Mouse (Mus musculus) left cerebral cortex, postnatal 14 days (tissue): ENCODE measurements around the gene Sncb. TPM values are rescaled to one million over a fixed set of nuclear protein-coding genes. Genes with fewer than 3 reads are reported as not detected.

ENCODE experiments used
- DNase-seq, 2 experiments: peaks; one replicate each; pipeline ENCODE4 v3.0.0; 2021 to 2022; ENCODE audit warnings: low spot score in 2 of 2, mixed read lengths in 1 of 2
- intact Hi-C: fragments of 180-260 bp; cut with DNase I; formaldehyde crosslinking; loops from one replicate; pipeline ENCODE4 v1.15.1; 2025
- total RNA-seq, 2 experiments: library from RNA; stranded (reverse); gene quantifications; 2 replicates each; pipeline ENCODE4 v1.2.3; 2021

The Sncb gene
- total RNA-seq, 2 experiments from 2014 or later = 873 to 922 TPM

DNA sequence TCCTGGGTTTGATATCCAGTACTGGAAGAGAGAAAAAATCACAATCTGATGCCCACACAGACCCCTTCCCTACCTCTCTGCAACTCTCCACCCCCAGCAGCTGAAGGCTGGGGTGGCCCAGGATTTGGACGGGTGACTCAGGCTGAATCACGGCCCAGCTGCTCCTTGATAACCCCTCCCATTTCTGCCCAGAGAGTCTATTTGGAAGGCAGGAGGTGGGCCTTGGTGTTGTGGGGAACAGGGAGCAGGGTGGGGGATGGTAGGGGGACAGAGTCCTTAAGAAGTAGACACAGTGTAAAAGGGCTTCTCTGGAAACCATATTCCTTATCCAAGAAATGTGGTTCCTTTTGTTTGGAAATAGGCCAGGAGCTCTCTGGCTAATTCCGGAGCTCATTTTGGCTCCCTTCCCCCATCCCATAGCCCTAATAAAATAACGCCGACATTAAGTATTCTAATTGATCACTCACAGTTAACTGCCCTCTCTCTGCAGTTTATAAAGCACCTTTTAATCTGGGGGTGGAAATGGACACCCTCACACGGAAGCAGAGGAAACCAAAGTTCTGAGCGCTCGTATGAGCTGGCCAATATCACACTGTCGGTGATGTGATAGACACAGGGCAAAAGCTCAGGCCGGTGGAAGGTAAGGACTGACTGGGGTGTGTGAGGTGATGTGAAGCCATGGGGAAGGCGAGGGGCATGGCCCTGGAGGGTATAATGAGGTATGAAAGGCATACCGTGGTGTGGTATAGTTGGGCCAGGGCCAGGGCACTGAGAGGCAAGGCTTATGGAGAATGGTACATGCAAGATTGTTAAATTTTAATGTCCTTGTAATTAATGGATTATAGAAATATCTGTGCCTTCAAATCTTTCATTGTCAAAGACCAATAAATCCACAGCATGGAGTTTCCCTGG lies 12.0 kb downstream of the Sncb start:
- peak in 1 of 2 experiments; percentile 35 for DNase-seq
- intact Hi-C loops = no loop called here

DNA sequence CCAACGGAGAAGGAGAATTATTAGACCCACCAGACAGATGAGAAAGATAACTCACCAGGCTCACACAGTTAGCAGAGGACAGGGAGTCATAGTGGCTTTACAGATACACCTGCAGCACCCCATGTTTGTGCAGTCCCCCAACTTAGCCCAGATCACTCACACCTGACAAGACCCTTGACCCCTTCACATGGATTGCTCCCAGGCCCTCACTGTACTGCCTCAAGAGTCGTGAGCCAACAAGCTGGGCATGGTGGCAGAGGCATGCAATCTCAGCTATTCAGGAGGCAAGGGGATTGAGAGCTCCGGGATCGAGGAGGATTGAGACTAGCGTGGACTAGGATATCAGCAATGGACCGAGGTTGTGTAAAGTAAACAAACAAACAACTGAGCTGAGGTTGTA lies 12.7 kb downstream of the Sncb start:
- DNase-seq = peak in 1 of 2 experiments; percentile 14
- intact Hi-C loops = no loop called here

DNA sequence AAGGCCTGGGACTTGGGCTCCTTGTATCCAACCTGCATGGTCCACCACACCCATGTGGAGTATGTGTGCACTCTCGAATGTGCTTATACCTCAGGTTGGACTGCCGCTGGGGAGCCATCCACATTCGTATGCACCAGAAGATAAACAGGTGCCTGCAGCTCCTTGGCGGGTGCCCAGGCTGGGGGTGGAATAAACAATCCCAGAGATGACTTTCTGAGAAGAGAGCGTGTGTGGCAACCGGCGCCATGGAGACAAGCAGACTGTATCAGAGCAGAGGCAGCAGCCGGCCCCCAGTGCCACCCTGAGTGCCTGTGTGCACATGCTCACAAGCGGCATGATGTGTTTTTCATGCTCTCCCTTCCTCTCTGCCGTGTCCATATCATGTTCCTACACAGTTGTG lies 13.7 kb downstream of the Sncb start:
- intact Hi-C loops = no loop called here
- DNase-seq = peak; percentile 87 to 96

DNA sequence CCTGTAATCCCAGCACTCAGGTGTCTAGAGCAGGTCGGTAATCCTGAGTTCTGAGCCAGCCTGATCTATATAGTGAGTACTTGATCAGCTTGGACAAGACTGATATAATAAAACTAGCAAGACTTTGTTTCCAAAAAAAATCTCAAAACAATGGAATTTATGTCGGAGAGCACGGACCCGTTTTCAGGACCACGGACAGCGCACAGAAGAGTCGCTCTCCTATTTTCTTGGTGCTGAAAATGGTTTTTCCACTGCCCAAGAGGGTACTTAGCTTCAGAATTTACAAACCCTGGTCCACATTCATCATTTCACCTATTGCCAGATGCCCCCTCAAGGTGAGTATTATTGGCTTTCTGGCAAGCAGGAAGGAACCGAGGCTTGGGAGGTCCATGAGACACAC lies 15.7 kb downstream of the Sncb start:
- no peak for DNase-seq
- intact Hi-C loops = no loop called here

DNA sequence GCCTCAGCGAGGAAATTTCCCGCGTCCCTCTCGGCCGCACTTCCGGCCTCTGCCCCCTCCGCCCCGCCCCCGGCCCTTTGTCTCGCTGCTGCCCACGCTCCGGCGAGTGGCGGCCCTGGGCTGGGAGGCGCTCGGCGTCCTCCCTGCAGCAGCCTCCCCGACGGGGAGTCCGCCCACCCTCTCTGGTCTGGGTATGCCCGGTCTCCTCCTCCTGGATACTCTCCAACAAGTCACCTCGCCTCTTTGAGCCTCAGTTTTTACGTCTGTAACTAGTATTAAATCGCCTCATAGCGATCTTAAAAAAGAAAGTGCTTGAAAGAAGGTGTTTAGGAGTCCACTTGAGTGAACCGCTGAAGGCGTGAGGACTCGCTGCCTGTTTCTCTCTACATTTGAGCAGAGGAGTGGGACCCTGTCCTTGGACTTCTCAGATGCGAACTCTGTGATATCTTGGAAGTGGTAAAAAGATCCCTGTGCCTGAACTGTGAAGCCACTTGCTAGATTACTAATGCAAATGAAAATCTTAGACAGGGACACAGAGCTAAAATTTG lies 16.5 kb downstream of the Sncb start, which contains the start of gene Gprin1:
TSS of gene Gprin1 (minus strand) at position 11 of the 548 bp plus-strand sequence.
- intact Hi-C loops = no loop called here
- DNase-seq = no peak

DNA sequence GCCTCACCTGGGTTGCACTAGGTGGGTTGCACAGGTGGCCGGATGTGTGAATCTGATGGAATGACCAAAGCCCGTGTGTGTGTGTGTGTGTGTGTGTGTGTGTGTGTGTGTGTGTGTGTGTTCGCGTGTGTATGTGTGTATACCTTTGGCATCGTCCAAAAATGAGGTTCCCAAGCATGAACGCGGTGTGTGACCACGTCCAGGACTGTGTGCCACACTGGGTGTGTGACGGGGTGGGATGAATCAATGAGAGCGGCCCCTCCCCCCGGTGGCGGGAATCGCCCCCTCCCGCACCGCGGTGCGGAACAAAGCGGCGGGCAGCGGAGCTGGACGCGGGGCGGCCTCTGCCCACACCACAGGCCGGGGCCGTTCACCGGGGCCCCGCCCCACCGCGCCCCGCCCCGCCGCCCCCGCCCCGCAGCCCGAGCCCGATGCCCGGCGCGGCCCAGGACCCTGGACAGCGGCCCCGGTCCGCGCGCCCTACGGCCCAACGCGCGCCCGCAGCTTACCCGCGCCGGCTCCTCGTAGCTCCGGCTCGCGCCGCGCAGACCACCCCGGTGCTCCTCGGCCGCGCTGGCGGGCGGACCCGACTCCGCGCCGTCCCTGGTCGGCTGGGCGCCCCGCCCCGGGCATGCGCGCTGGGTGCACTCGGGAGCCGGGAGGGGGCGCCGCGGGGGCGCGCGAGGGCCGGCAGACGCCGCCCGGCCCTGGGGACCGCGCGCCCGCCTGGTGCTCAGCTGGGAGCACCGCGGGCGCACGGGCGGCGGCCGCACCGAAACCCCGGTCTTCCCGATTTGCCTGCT lies 17.1 kb downstream of the Sncb start:
- intact Hi-C loops = no loop called here

DNA sequence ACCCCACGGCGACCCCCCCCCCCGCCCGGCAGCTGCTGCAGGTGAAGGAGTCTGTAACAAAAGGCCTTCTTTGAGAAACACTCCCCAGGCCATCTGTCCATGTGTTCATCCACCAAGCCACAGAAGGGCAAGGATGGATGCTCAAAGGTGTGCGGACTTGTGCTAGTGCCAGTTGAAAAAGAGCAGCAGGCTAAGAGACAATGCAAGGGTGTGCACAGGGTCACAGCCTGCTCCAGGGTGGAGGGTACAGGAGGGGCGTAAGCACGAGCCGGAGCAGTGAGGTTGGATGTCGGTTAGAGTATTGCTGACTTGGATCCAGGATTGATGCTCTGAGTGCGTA lies 17.7 kb downstream of the Sncb start:
- no peak for DNase-seq
- intact Hi-C loops = no loop called here

More for the DNA sequence above, 17.1 kb downstream of the Sncb start:
- DNase-seq = peak in 1 of 2 experiments; percentile 77

DNA sequence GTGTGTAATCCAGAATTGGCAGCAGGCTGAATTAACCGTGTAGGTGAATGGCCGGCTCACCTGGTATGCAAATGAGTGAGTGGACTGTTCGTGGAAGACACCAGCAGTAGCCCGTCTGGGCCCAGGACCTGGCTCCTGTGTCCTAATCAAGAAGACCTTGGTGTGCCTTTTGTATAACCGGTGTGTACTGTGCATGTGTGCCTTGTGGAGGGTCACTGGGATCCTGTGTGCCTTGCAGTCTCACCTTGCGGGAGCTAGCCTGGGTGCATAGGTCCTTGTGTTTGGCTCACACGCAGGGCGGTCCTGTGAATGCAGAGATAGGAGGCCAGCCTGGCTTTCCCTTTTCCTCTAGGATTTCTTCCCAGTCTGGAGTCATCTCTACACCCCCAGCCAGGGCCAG lies 18.2 kb downstream of the Sncb start:
- DNase-seq = no peak
- intact Hi-C loops = no loop called here

DNA sequence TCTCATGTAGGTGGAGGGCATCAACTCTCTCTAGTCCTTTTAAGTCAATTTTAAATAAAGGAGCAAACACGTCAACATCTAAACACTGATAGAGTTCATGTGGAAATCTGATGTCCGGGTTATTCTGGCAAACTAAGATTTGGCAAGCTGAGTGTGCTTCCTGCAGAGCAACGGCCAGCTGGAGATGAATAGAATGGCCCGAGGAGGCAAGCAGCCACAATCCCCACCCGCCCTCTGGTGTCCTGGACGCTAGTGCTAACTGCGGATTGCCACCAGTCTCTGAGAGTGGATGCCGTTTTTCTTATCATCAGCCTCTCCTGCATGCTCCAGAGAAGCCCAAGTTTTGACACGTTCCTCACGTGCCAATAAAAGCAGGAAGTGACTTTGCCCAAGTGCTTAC lies 19.5 kb downstream of the Sncb start:
- intact Hi-C loops = no loop called here
- DNase-seq = no peak

DNA sequence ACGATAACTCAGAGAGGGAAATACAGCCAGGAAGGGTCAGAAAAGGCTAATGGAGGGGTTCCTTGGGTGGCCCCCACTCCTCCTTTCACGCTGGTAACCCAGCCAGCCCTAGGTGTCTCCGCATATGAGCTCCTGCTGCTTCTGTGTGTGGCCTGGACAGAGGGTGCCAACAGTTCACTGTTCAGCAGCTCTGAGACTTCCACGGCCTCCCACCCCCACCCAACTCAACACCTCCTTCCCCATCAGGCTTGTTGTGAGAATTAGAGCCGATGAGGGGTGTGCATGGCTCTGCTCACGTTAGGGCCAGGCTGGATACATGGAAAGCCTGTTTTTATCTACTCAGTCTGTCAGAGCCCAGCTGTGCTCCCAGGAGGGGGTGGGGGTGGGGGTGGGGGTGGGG lies 20.3 kb downstream of the Sncb start:
- DNase-seq = no peak
- intact Hi-C loops = no loop called here

DNA sequence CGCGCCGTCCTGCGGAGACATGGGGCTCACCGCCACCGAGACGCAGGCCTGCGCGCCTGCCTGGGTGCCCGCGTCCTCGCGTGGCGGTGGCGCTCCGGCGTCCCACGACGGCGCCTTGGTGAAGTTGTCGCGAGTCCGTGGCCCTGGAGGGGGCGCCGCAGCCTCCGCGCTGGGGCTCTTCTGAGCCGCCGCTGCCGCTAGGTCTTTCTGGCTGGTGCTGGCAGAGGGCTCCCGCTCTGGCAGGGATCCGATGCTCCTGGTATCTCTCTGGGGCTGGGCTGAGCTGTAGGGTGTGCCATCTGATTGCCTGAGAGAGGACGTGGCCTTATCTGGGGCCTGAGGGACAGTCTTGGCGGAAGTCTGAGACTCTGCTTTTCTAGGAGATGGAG lies 28.2 kb downstream of the Sncb start:
- DNase-seq = no peak
- intact Hi-C loops = no loop called here

DNA sequence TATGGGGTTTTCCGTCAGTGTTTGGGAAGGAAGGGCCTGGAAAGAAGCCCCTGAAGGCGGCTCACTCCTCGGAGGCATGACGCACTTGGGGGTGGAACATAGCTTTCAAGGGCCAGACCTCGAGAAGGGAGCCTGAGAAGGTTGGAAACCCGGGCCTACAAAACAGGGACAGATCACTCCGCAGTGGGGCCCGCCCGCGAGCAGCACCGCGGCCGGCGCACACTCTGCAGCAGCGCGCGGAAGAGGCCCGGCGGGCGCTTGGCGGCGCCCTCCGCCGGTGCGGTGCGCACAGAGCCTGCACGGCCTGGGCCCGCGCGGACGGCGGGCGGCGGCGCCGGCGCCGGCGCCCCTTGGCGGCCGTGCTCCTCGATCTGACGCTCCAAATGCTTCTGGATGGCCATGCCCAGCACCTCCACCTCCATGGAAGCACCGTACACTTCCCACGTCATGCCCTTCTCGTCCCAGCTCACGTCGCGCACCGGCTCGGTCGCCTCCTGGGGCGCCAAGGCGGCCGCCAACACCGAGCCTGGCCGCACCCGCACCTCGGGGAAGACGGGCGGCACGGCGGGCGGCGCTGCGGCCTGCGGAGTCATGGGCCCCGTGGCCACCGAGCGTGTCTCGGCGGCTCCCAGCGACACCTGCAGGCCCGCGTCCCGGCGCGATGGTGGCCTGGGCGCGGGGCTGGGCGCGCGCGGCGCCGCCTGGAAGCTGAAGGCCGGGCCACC lies 28.7 kb downstream of the Sncb start:
- no peak for DNase-seq
- intact Hi-C loops = no loop called here

DNA sequence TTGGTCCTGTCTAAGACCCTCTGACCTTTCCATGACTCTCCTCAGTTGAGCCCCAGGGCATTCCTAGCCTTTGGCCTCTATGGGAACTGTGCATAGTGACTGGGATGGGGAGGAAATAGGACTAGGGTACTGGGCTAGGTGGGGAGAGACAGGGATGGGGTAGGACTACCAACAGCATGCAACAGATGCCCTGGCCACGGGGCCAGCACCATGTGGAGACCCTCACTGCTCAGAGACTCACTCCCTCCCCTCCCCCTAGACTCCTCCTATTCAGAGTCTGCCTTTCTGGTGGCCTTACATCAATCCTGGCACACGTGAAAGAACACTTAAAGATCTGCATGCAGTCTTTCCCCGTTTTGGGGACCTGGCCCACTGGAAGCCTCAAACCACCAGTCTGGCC lies 29.5 kb downstream of the Sncb start:
- intact Hi-C loops = no loop called here

DNA sequence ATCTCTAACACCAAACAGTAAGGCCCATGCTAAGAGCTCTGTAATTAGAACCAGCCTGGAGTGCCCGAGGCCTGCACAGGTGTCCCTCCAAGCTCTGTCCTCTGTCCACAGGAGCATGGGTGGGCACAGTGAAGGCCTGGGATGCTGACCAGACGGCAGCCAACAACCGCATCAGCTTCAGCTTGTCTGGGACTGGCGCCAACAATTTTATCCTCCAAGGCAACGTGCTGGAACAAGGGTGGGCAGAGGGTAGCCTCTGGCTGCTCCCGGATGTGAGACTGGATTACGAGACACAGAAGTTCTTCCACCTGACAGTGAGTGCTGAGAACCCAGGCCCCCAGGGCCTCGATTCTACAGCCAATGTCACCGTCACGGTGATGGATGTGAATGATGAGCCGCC lies 40.3 kb downstream of the Sncb start:
- no peak for DNase-seq
- intact Hi-C loops = no loop called here

More for the DNA sequence above, 29.5 kb downstream of the Sncb start:
- no peak for DNase-seq

DNA sequence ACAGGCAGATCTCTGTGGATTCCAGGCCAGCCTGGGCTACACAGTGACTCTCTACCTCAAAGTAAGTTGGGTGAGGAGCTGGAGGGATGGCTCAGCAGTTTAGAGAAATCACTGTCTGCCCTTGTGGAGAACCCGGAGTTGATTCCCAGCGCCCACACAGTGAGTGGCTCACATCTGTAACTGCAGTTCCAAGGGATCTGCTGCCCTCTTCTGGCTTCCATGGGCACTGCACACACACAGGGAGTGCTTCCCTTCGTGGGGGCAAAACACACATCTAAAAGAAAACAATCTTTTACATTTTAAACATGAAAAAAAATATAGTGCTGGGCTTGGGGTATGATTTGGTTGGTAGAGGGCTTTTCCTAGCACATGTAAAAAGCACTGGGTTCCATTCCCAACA lies 43.3 kb downstream of the Sncb start:
- no peak for DNase-seq
- intact Hi-C loops = no loop called here

DNA sequence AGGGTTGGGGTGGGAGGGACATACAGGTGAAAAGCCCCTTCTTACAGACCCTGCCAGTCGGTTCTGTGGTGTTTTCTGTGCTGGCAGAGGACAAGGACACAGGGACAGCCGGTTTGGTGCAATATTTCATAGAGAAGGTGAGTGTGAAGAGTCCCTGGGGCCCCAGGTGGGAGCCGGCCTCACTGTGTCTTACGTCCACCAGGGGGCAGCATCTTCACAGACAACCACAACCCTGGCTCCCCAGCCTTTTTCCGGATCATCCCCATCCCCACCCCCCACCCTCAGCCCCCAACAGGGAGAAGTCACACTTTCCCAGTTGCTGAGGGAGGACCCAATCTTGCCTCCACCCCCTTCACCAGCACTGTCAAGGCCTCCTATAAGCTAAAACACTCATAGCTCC lies 49.5 kb downstream of the Sncb start:
- peak; percentile 68 to 75 for DNase-seq
- intact Hi-C loops = loop anchor here (2.0 to 10.0 kb wide), 3 partner anchors 42 to 358 kb away; no protein-coding TSS in a partner anchor

DNA sequence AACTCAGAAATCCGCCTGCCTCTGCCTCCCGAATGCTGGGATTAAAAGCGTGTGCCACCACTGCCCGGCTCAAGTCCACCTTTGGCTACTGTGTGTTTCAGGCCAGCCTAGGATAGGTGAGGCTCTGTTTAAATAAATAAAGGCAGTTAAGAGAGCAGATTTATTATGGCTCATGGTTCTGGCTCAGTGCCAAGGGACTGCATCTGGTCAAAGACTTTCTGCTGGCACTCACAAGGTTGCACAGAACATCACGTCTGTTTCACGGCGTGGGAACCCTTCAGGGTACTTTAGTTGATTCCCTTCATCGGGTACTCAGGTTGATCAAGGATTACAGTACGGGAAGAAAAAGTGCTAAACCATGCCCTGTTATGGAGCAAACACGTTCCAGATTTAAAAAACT lies 51.4 kb downstream of the Sncb start:
- no peak for DNase-seq
- intact Hi-C loops = loop anchor here (5.0 to 10.0 kb wide), 2 partner anchors 82 to 360 kb away; no protein-coding TSS in a partner anchor

DNA sequence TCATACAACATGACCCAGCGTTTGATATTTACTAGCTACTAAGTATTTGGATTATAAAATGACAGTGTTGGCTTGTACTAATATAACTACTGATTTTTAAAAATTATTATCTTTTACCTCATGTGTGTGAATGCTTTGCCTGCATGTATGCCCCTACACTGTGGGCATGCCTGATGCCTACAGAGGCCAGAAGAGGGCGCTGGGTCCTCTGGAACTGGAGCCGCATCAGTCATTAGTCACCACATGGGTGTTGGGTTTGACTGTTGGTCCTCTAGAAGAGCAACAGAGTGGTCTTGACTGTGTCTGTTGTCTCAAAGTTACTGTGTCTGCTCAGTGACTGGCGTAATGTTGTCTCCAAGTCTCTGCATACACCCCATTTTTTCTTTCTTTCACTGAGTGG lies 52.0 kb downstream of the Sncb start:
- DNase-seq = no peak
- intact Hi-C loops = loop anchor here (10.0 kb wide), 1 partner anchor 360 kb away; no protein-coding TSS in a partner anchor

DNA sequence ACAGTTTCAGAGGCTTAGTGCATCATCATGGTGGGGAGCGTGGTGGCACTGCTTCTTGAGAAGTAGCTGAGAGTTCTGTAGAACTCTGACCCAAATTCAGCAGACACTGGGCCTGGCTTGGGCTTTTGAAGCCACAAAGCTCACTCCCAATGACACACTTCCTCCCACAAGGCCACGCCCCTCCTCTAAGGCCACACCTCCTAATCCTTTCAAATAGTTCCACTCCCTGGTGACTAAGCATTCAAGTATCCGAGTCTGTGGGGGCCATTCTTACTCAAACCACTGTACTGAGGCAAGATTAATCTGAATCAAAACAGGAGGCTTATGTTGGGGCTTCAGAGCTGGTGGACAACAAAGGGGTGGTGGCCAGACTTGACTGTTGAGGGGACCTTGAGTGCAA lies 55.5 kb downstream of the Sncb start:
- no peak for DNase-seq
- intact Hi-C loops = loop anchor here (10.0 kb wide), 1 partner anchor 364 kb away; no protein-coding TSS in a partner anchor
